Mouse (Mus musculus): ENCODE results near the gene Cdh13. TPM values are rescaled to one million over a fixed set of nuclear protein-coding genes. Genes with fewer than 3 reads are reported as not detected.

Cdh13 gene
- polyA plus RNA-seq, 1 experiment = not detected

DNA sequence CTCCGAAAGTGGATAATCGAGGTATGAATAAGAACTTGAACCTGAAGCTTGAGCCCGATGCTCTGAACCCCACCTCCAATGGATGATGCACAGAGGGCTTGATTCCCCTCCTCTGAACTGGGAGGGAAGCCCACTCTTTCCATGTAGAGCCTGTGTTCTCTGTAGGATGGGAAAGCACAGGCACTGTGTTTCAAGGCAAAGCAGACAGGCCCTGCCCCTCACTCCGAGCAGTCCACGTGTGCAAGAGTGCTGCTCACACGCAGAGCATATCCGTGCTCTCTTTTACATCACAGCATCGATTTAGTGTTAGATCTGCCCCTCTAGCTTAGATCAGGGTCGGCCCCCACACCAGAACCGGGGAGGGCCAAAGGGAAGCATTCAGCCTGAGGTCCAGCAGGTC lies 547.5 kb downstream of the Cdh13 start:
- no peaks in the 10 kb centered on the region for H3K4me1 ChIP-seq
- peak overlapping the region; percentile 54 for H3K4me3 ChIP-seq (replicated peaks)
- H3K36me3 ChIP-seq (replicated peaks; ENCODE audit: low read length) = no peaks in the 10 kb centered on the region
- H3K27me3 ChIP-seq (replicated peaks) = no peaks in the 10 kb centered on the region
- peaks cover 80% of the 10 kb centered on the region for H3K9me3 ChIP-seq
- TF ChIP-seq GATA1 (IDR thresholded peaks at IDR 0.05; ENCODE audit: borderline replicate concordance, low read length) (no peak), FLI1 (IDR thresholded peaks at IDR 0.05; ENCODE audit: low read length) (no peak)

GRCm38 (mm10) chr8:118838801-118839200 lies 555.3 kb downstream of the Cdh13 start:
- Histone ChIP-seq H3K9me3 (peaks cover 88% of the 10 kb centered on the region), H3K4me1 (no peaks in the 10 kb centered on the region), H3K4me3 (replicated peaks) (no peak overlapping the region), H3K36me3 (replicated peaks; ENCODE audit: low read length) (no peaks in the 10 kb centered on the region), H3K27me3 (replicated peaks) (no peaks in the 10 kb centered on the region)
- TF ChIP-seq FLI1 (IDR thresholded peaks at IDR 0.05; ENCODE audit: low read length) (no peak), GATA1 (IDR thresholded peaks at IDR 0.05; ENCODE audit: borderline replicate concordance, low read length) (no peak)

DNA sequence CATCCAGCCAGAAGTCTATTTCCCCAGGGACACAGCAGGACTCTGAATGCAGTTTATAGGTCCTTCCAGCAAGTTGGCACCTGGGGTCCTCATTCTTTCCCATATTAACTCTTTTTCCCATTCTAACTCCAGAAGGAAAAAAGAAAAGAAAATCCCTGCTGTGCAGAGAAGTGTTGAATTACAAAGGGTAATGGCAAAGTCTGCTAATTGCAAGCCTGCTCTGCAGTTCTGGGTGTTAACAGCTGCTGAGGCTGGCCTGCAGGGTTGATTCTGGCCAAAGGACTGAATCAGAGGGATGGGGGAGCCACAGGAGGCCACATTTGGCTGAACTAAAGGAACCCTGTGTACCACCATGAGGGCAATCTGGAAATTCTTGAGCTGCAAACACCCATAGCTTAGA lies 562.2 kb downstream of the Cdh13 start:
- H3K4me3 ChIP-seq (replicated peaks) = no peak overlapping the region
- peaks cover 66% of the 10 kb centered on the region for H3K9me3 ChIP-seq
- TF ChIP-seq GATA1 (IDR thresholded peaks at IDR 0.05; ENCODE audit: borderline replicate concordance, low read length) (no peak), FLI1 (IDR thresholded peaks at IDR 0.05; ENCODE audit: low read length) (no peak)
- no peaks in the 10 kb centered on the region for H3K4me1 ChIP-seq
- H3K27me3 ChIP-seq (replicated peaks) = no peaks in the 10 kb centered on the region
- H3K36me3 ChIP-seq (replicated peaks; ENCODE audit: low read length) = no peaks in the 10 kb centered on the region

GRCm38 (mm10) chr8:118848021-118848420 lies 564.5 kb downstream of the Cdh13 start:
- TF ChIP-seq GATA1 (IDR thresholded peaks at IDR 0.05; ENCODE audit: borderline replicate concordance, low read length) (no peak), FLI1 (IDR thresholded peaks at IDR 0.05; ENCODE audit: low read length) (no peak)

GRCm38 (mm10) chr8:118849515-118849914 lies 566.0 kb downstream of the Cdh13 start:
- H3K4me1 ChIP-seq = no peaks in the 10 kb centered on the region
- peaks cover 69% of the 10 kb centered on the region for H3K9me3 ChIP-seq
- H3K36me3 ChIP-seq (replicated peaks; ENCODE audit: low read length) = no peaks in the 10 kb centered on the region
- TF ChIP-seq FLI1 (IDR thresholded peaks at IDR 0.05; ENCODE audit: low read length) (no peak), GATA1 (IDR thresholded peaks at IDR 0.05; ENCODE audit: borderline replicate concordance, low read length) (no peak)
- no peaks in the 10 kb centered on the region for H3K27me3 ChIP-seq (replicated peaks)
- no peak overlapping the region for H3K4me3 ChIP-seq (replicated peaks)

More at GRCm38 (mm10) chr8:118848021-118848420, 564.5 kb downstream of the Cdh13 start:
- H3K27me3 ChIP-seq (replicated peaks) = no peaks in the 10 kb centered on the region
- H3K4me3 ChIP-seq (replicated peaks) = no peak overlapping the region
- no peaks in the 10 kb centered on the region for H3K4me1 ChIP-seq
- peaks cover 62% of the 10 kb centered on the region for H3K9me3 ChIP-seq
- no peaks in the 10 kb centered on the region for H3K36me3 ChIP-seq (replicated peaks; ENCODE audit: low read length)

- H3K9me3 ChIP-seq = peaks cover 77% of the 10 kb centered on the region
- H3K27me3 ChIP-seq (replicated peaks) = no peaks in the 10 kb centered on the region
- TF ChIP-seq GATA1 (IDR thresholded peaks at IDR 0.05; ENCODE audit: borderline replicate concordance, low read length) (no peak), FLI1 (IDR thresholded peaks at IDR 0.05; ENCODE audit: low read length) (no peak)
- no peak overlapping the region for H3K4me3 ChIP-seq (replicated peaks)
- no peaks in the 10 kb centered on the region for H3K36me3 ChIP-seq (replicated peaks; ENCODE audit: low read length)
- H3K4me1 ChIP-seq = no peaks in the 10 kb centered on the region
These were observed 566.8 kb downstream of the Cdh13 start for GRCm38 (mm10) chr8:118850381-118850780.

DNA sequence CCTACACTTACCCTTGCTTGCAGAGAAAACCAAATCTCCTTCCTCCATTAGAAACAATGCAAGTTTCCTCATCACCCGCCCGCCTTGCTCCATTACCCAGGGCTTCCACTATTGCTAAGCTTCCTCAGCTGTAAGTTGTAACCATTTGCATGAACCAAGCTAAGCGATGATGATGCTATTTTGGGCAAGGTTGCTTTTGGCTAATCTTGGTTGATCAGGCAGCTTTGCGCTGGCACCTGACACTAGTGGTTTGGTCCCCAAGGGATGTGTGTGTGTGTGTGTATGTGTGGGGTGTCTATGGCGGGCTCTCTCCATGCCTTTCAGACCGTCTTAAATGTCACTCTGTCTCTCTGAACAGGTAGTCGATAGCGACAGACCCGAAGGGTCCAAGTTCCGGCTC lies 567.8 kb downstream of the Cdh13 start:
- TF ChIP-seq FLI1 (IDR thresholded peaks at IDR 0.05; ENCODE audit: low read length) (no peak), GATA1 (IDR thresholded peaks at IDR 0.05; ENCODE audit: borderline replicate concordance, low read length) (no peak)
- H3K9me3 ChIP-seq = peaks cover 75% of the 10 kb centered on the region
- no peaks in the 10 kb centered on the region for H3K36me3 ChIP-seq (replicated peaks; ENCODE audit: low read length)
- H3K27me3 ChIP-seq (replicated peaks) = no peaks in the 10 kb centered on the region
- H3K4me3 ChIP-seq (replicated peaks) = no peak overlapping the region
- H3K4me1 ChIP-seq = no peaks in the 10 kb centered on the region

- Histone ChIP-seq H3K4me1 (no peaks in the 10 kb centered on the region), H3K4me3 (replicated peaks) (no peak overlapping the region), H3K36me3 (replicated peaks; ENCODE audit: low read length) (no peaks in the 10 kb centered on the region), H3K27me3 (replicated peaks) (no peaks in the 10 kb centered on the region), H3K9me3 (peaks cover 83% of the 10 kb centered on the region)
- TF ChIP-seq FLI1 (IDR thresholded peaks at IDR 0.05; ENCODE audit: low read length) = no peak
These were observed 569.3 kb downstream of the Cdh13 start for GRCm38 (mm10) chr8:118852861-118853260.

GRCm38 (mm10) chr8:118854656-118855055 lies 571.1 kb downstream of the Cdh13 start:
- TF ChIP-seq GATA1 (IDR thresholded peaks at IDR 0.05; ENCODE audit: borderline replicate concordance, low read length) = no peak
- no peak for TF ChIP-seq FLI1 (IDR thresholded peaks at IDR 0.05; ENCODE audit: low read length)
- no peaks in the 10 kb centered on the region for H3K4me1 ChIP-seq
- no peaks in the 10 kb centered on the region for H3K36me3 ChIP-seq (replicated peaks; ENCODE audit: low read length)
- H3K27me3 ChIP-seq (replicated peaks) = no peaks in the 10 kb centered on the region
- H3K9me3 ChIP-seq = peaks cover 88% of the 10 kb centered on the region
- no peak overlapping the region for H3K4me3 ChIP-seq (replicated peaks)

DNA sequence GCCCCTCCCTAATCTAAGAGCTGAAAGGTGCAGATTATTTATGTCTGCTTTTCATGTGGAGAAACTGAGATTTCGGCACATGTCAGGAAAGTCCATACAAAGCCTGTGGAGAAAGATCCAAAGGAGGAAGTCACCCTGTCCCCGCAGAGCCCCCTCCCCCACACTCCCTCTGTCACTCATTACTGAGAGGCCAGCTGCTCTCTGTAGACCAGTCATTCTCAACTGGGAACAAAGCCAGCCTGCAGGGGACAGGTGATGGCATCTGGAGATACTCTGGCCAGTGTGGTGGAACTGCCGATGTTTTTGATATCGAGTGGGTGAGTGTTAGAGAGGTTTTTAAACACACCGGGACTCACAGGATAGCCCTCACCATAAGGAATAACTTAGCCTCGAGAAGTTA lies 582.8 kb downstream of the Cdh13 start:
- H3K4me1 ChIP-seq = no peaks in the 10 kb centered on the region
- no peak overlapping the region for H3K4me3 ChIP-seq (replicated peaks)
- no peak for TF ChIP-seq GATA1 (IDR thresholded peaks at IDR 0.05; ENCODE audit: borderline replicate concordance, low read length)
- no peak for TF ChIP-seq FLI1 (IDR thresholded peaks at IDR 0.05; ENCODE audit: low read length)
- no peaks in the 10 kb centered on the region for H3K27me3 ChIP-seq (replicated peaks)
- H3K9me3 ChIP-seq = peaks cover 97% of the 10 kb centered on the region
- no peaks in the 10 kb centered on the region for H3K36me3 ChIP-seq (replicated peaks; ENCODE audit: low read length)

DNA sequence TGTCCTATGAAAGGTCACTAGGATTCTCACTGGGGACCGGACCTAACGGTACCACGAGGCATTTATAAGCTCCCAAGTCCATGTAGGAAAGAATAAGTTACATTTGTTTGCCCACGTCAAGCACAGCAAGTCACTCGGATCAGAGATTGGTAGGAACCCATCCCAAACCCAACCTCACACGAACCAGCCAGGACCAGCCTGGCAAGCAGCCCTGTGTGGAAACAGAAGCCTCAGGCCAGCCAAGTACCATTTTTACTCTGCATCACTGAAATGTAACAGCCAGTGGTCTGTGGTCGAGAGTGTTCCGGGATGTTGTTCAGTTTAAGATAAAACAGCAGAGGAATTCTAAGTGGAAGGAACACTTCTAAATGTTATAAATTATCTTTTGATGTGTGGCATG lies 587.2 kb downstream of the Cdh13 start:
- no peak for TF ChIP-seq GATA1 (IDR thresholded peaks at IDR 0.05; ENCODE audit: borderline replicate concordance, low read length)
- TF ChIP-seq FLI1 (IDR thresholded peaks at IDR 0.05; ENCODE audit: low read length) = no peak
- Histone ChIP-seq H3K9me3 (peaks cover 91% of the 10 kb centered on the region), H3K4me3 (replicated peaks) (peak overlapping the region; percentile 47), H3K36me3 (replicated peaks; ENCODE audit: low read length) (no peaks in the 10 kb centered on the region), H3K27me3 (replicated peaks) (no peaks in the 10 kb centered on the region), H3K4me1 (no peaks in the 10 kb centered on the region)

Measured in megakaryocyte, embryonic 14.5 days (primary cell).